Mouse (Mus musculus) retina, postnatal 7 days (tissue): Measurements from ENCODE around the gene Elmsan1.

Experiments
- DNase-seq: peaks from one replicate; pipeline ENCODE4 v3.0.0-alpha.2; 2012; ENCODE audit warnings: low read depth, low spot score

Elmsan1 gene

GRCm38 (mm10) chr12:84215758-84216440 lies 2.8 kb downstream of the Elmsan1 start:
- DNase-seq = no peak

- DNase-seq = no peak
Observed at GRCm38 (mm10) chr12:84214495-84215175, 4.0 kb downstream of the Elmsan1 start.

- no peak for DNase-seq
Observed at GRCm38 (mm10) chr12:84212297-84212696, 6.4 kb downstream of the Elmsan1 start.

GRCm38 (mm10) chr12:84211021-84211538 lies 7.6 kb downstream of the Elmsan1 start:
- DNase-seq = no peak

- no peak for DNase-seq
Observed at GRCm38 (mm10) chr12:84210288-84210687, 8.4 kb downstream of the Elmsan1 start.

GRCm38 (mm10) chr12:84209093-84209492 lies 9.6 kb downstream of the Elmsan1 start:
- no peak for DNase-seq

GRCm38 (mm10) chr12:84207209-84207817 lies 11.4 kb downstream of the Elmsan1 start:
- DNase-seq = no peak

GRCm38 (mm10) chr12:84206525-84206924 lies 12.2 kb downstream of the Elmsan1 start:
- DNase-seq = no peak

GRCm38 (mm10) chr12:84205659-84206185 lies 13.0 kb downstream of the Elmsan1 start:
- no peak for DNase-seq

GRCm38 (mm10) chr12:84204662-84205061 lies 14.0 kb downstream of the Elmsan1 start:
- no peak for DNase-seq

GRCm38 (mm10) chr12:84203778-84204216 lies 14.9 kb downstream of the Elmsan1 start:
- no peak for DNase-seq

- DNase-seq = no peak
Observed at GRCm38 (mm10) chr12:84203170-84203777, 15.4 kb downstream of the Elmsan1 start.

- no peak for DNase-seq
Observed at GRCm38 (mm10) chr12:84202561-84202960, 16.1 kb downstream of the Elmsan1 start.

GRCm38 (mm10) chr12:84201686-84202484 lies 16.8 kb downstream of the Elmsan1 start:
- DNase-seq = no peak

GRCm38 (mm10) chr12:84201222-84201621 lies 17.5 kb downstream of the Elmsan1 start:
- DNase-seq = no peak

- DNase-seq = no peak
Observed at GRCm38 (mm10) chr12:84198880-84199279, 19.8 kb downstream of the Elmsan1 start.

- no peak for DNase-seq
Observed at GRCm38 (mm10) chr12:84198076-84198679, 20.5 kb downstream of the Elmsan1 start.

- no peak for DNase-seq
Observed at GRCm38 (mm10) chr12:84195195-84195594, 23.5 kb downstream of the Elmsan1 start.

GRCm38 (mm10) chr12:84194400-84195109 lies 24.1 kb downstream of the Elmsan1 start:
- DNase-seq = no peak
